Mouse (Mus musculus): ENCODE results near the gene Klhl2. TPM values are rescaled to one million over a fixed set of nuclear protein-coding genes. Genes with fewer than 3 reads are reported as not detected.

Gene Klhl2
- polyA plus RNA-seq, 1 experiment from 2014 or later = 3.8 TPM

- Histone ChIP-seq H3K9ac (no peak overlapping the region), H3K27me3 (peaks cover 39% of the 10 kb centered on the region), H3K36me3 (replicated peaks) (no peaks in the 10 kb centered on the region), H3K9me3 (replicated peaks) (no peaks in the 10 kb centered on the region), H3K27ac (replicated peaks) (no peak overlapping the region), H3K4me2 (peak overlapping the region; percentile 65; the same call in 1 of the 2 replicates), H3K4me1 (replicated peaks) (peaks cover 5% of the 10 kb centered on the region; the same call in 1 of the 2 replicates), H3K4me3 (replicated peaks) (no peak overlapping the region)
- ATAC-seq (ENCODE audit: insufficient read depth) = no peak
- 15% methylated on average over 16 of the region's 16 CpGs for WGBS (ENCODE audit: insufficient replicate concordance)
These were observed 158.0 kb downstream of the Klhl2 start for GRCm38 (mm10) chr8:64691591-64692401.

GRCm38 (mm10) chr8:64690845-64691244 is 159.0 kb downstream of the Klhl2 start:
- no peak overlapping the region for H3K4me3 ChIP-seq (replicated peaks)
- no peak overlapping the region for H3K4me2 ChIP-seq
- no peak for ATAC-seq (ENCODE audit: insufficient read depth)
- H3K4me1 ChIP-seq (replicated peaks) = peaks cover 5% of the 10 kb centered on the region; the same call in 1 of the 2 replicates
- peaks cover 39% of the 10 kb centered on the region for H3K27me3 ChIP-seq
- no peaks in the 10 kb centered on the region for H3K9me3 ChIP-seq (replicated peaks)
- H3K36me3 ChIP-seq (replicated peaks) = no peaks in the 10 kb centered on the region
- 63% methylated on average over 6 of the region's 6 CpGs for WGBS (ENCODE audit: insufficient replicate concordance)
- H3K27ac ChIP-seq (replicated peaks) = no peak overlapping the region
- H3K9ac ChIP-seq = no peak overlapping the region

DNA sequence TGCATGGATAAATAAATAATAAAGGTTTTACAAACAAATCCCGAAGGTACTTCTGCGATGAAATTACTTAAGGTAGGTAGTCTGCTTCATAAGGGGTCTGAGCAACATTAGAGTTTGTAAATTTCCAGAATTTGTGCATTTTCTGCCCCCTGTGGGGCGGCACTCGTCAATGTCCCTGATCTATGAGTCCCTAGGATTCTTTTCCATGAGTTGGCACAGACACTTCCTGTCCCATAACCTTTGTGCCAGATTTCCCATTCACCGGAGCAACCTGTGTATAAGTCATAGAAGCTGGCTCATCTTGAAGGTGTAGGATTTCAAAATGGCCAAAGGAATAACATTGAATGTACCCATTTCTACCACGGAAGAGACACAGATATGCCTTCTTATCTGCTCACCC is 159.5 kb downstream of the Klhl2 start:
- WGBS (ENCODE audit: insufficient replicate concordance) = 67% methylated on average over 6 of the region's 6 CpGs
- no peak for ATAC-seq (ENCODE audit: insufficient read depth)
- H3K36me3 ChIP-seq (replicated peaks) = no peaks in the 10 kb centered on the region

More for the DNA sequence above, 159.5 kb downstream of the Klhl2 start:
- H3K4me1 ChIP-seq (replicated peaks) = peaks cover 5% of the 10 kb centered on the region; the same call in 1 of the 2 replicates
- H3K27ac ChIP-seq (replicated peaks) = no peak overlapping the region
- no peak overlapping the region for H3K4me2 ChIP-seq
- H3K27me3 ChIP-seq = peaks cover 39% of the 10 kb centered on the region
- no peak overlapping the region for H3K9ac ChIP-seq
- H3K9me3 ChIP-seq (replicated peaks) = no peaks in the 10 kb centered on the region
- no peak overlapping the region for H3K4me3 ChIP-seq (replicated peaks)

Other genes starting within 250 kb of the Klhl2 start
- gene Cpe, start 157.0 kb downstream of the Klhl2 start, polyA plus RNA-seq (2015; fragmentation: Nextera tagmentation; extraction: Ambion mirVana) = 3.4 and 3.9 TPM in 2 replicates
- 107 and 121 TPM in 2 replicates for gene Msmo1, start 116.2 kb downstream of the Klhl2 start, polyA plus RNA-seq (2015; fragmentation: Nextera tagmentation; extraction: Ambion mirVana)
- gene Tmem192, start 97.2 kb upstream of the Klhl2 start, polyA plus RNA-seq (2015; fragmentation: Nextera tagmentation; extraction: Ambion mirVana) = 11.9 and 12.2 TPM in 2 replicates
- not detected in 2 replicates for gene Trim75, start 137.8 kb upstream of the Klhl2 start, polyA plus RNA-seq (2015; fragmentation: Nextera tagmentation; extraction: Ambion mirVana)
- not detected in 2 replicates for gene Trim61, start 168.5 kb upstream of the Klhl2 start, polyA plus RNA-seq (2015; fragmentation: Nextera tagmentation; extraction: Ambion mirVana)
- not detected in 2 replicates for gene Trim60, start 168.6 kb upstream of the Klhl2 start, polyA plus RNA-seq (2015; fragmentation: Nextera tagmentation; extraction: Ambion mirVana)
- 0.13 and 0.24 TPM in 2 replicates for gene Apela, start 187.3 kb upstream of the Klhl2 start, polyA plus RNA-seq (2015; fragmentation: Nextera tagmentation; extraction: Ambion mirVana)
- gene Gm10663, start 225.0 kb upstream of the Klhl2 start, polyA plus RNA-seq (2015; fragmentation: Nextera tagmentation; extraction: Ambion mirVana) = not detected in 2 replicates

Data from liver, embryonic 15.5 days (tissue).